8 mouse cellular contexts compared by ENCODE assay signal in the genomic region with DNA sequence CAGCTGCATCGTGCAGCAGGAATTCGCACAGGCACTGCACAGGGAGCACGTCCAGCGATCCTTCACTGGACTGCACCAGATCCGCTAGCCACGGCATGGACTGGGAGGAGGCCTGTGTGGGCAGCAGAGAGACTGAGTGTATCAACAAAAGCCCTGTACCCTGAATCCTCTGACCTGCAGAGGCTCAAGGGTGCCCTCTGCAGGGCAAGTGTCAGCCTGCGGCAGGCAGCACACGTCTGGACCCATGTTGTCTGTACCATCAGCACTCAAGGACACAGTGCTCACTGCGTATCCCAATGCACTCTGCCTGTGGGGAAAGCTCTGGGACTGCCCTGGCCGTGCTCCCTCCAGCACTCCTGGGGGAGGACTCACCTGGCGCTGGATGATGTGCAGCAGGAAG. TPM values are rescaled to one million over a fixed set of nuclear protein-coding genes. Genes with fewer than 3 reads are reported as not detected.
DNase-seq lines count a peak whose midpoint lies in the region; ATAC-seq and TF ChIP-seq lines count a peak whose summit lies in the region.

No protein-coding gene starts in this region.

- DNase-seq in heart, postnatal 0 days (ENCODE audit: low spot score), result no peak
- DNase-seq in heart, postnatal 36 days, result no peak
- peak; percentile 35 for DNase-seq in ovary, postnatal 36 days (ENCODE audit: low spot score)
- DNase-seq in ovary, postnatal 14 days (ENCODE audit: low spot score), result no peak
- DNase-seq in embryonic facial prominence, embryonic 11.5 days (ENCODE audit: low spot score), result peak; percentile 35
- peak; percentile 47 for DNase-seq in stomach, postnatal 0 days (ENCODE audit: low spot score)
- no peak for DNase-seq in right cerebral cortex, postnatal 4 days

- no peaks in the 10 kb centered on the region for H3K4me1 ChIP-seq in heart, postnatal 0 days (ENCODE audit: control insufficient read depth, insufficient read depth)
- H3K4me1 ChIP-seq in embryonic facial prominence, embryonic 11.5 days (ENCODE audit: control insufficient read depth, insufficient read depth, low read length), result no peaks in the 10 kb centered on the region
- no peaks in the 10 kb centered on the region for H3K4me1 ChIP-seq in stomach, postnatal 0 days (replicated peaks; ENCODE audit: control insufficient read depth, insufficient read depth)

- no peak for TF ChIP-seq EP300 in heart, postnatal 0 days (IDR thresholded peaks at IDR 0.05; ENCODE audit: low read depth)
- no peak for TF ChIP-seq EP300 in stomach, postnatal 0 days (optimal IDR thresholded peaks at IDR 0.05)

- H3K4me3 ChIP-seq in heart, postnatal 0 days (ENCODE audit: low read depth, low read length), result no peak overlapping the region
- no peak overlapping the region for H3K4me3 ChIP-seq in embryonic facial prominence, embryonic 11.5 days (ENCODE audit: low read depth, low read length)
- H3K4me3 ChIP-seq in stomach, postnatal 0 days (ENCODE audit: low read depth, low read length), result no peak overlapping the region

- H3K27me3 ChIP-seq in heart, postnatal 0 days (ENCODE audit: control insufficient read depth, insufficient read depth, low read length), result no peaks in the 10 kb centered on the region
- H3K27me3 ChIP-seq in embryonic facial prominence, embryonic 11.5 days (ENCODE audit: control insufficient read depth, insufficient read depth, low read length), result no peaks in the 10 kb centered on the region
- no peaks in the 10 kb centered on the region for H3K27me3 ChIP-seq in stomach, postnatal 0 days (ENCODE audit: control insufficient read depth, insufficient read depth, low read length)

- peak; percentile 43 for TF ChIP-seq CTCF in heart, postnatal 0 days (IDR thresholded peaks at IDR 0.05; ENCODE audit: low read depth)
- TF ChIP-seq CTCF in stomach, postnatal 0 days (IDR thresholded peaks at IDR 0.05; ENCODE audit: low read depth), result peak; percentile 69

- H3K36me3 ChIP-seq in heart, postnatal 0 days (replicated peaks; ENCODE audit: control insufficient read depth, insufficient read depth, low read length), result peaks cover 100% of the 10 kb centered on the region
- H3K36me3 ChIP-seq in embryonic facial prominence, embryonic 11.5 days (replicated peaks; ENCODE audit: control insufficient read depth, insufficient read depth, low read depth, low read length), result peaks cover 18% of the 10 kb centered on the region
- H3K36me3 ChIP-seq in stomach, postnatal 0 days (ENCODE audit: control insufficient read depth, insufficient read depth, low read length), result peaks cover 33% of the 10 kb centered on the region

- intact Hi-C loops in heart, postnatal 36 days (cut with DNase I), result no loop called here

- no peaks in the 10 kb centered on the region for H3K9me3 ChIP-seq in heart, postnatal 0 days (replicated peaks; ENCODE audit: control insufficient read depth, low read length)
- no peaks in the 10 kb centered on the region for H3K9me3 ChIP-seq in embryonic facial prominence, embryonic 11.5 days (replicated peaks; ENCODE audit: control insufficient read depth, low read length)
- no peaks in the 10 kb centered on the region for H3K9me3 ChIP-seq in stomach, postnatal 0 days (ENCODE audit: control insufficient read depth, low read length)

- H3K9ac ChIP-seq in heart, postnatal 0 days (replicated peaks; ENCODE audit: low read depth, low read length), result no peak overlapping the region
- H3K9ac ChIP-seq in embryonic facial prominence, embryonic 11.5 days (replicated peaks; ENCODE audit: low read length), result no peak overlapping the region
- H3K9ac ChIP-seq in stomach, postnatal 0 days (ENCODE audit: low read length), result no peak overlapping the region

- 75% methylated on average over 11 of the region's 11 CpGs for WGBS in heart, postnatal 0 days
- 75% methylated on average over 11 of the region's 11 CpGs for WGBS in embryonic facial prominence, embryonic 11.5 days
- 70% methylated on average over 11 of the region's 11 CpGs for WGBS in stomach, postnatal 0 days

- no peak for ATAC-seq in heart, postnatal 0 days (ENCODE audit: insufficient read depth, low read depth)
- no peak for ATAC-seq in embryonic facial prominence, embryonic 11.5 days (replicated peaks; ENCODE audit: insufficient number of reproducible peaks, low FRiP score, low TSS enrichment, low read depth)
- ATAC-seq in stomach, postnatal 0 days (ENCODE audit: low FRiP score, low TSS enrichment), result 0 out of 2 replicates have a peak, but pooled peaks have one; percentile 7
- no peak for ATAC-seq in frontal cortex, adult (ENCODE audit: low TSS enrichment)

- H3K4me2 ChIP-seq in heart, postnatal 0 days (ENCODE audit: low read depth, low read length), result no peak overlapping the region
- H3K4me2 ChIP-seq in embryonic facial prominence, embryonic 11.5 days (ENCODE audit: low read depth, low read length), result no peak overlapping the region
- H3K4me2 ChIP-seq in stomach, postnatal 0 days (replicated peaks; ENCODE audit: low read depth), result no peak overlapping the region

- no peak overlapping the region for H3K27ac ChIP-seq in heart, postnatal 0 days (ENCODE audit: low read depth)
- H3K27ac ChIP-seq in embryonic facial prominence, embryonic 11.5 days (replicated peaks; ENCODE audit: low read depth, low read length), result no peak overlapping the region
- no peak overlapping the region for H3K27ac ChIP-seq in stomach, postnatal 0 days (replicated peaks)

RNA-seq across cellular contexts. Expression of a gene that starts 11.2 kb away (rescaled TPM):
- 61.7 and 92.0 TPM in 2 replicates for total RNA-seq in heart, postnatal 0 days (2014; rRNA removed; ENCODE audit: low replicate concordance)
- 9.8 and 10.6 TPM in 2 replicates for polyA plus RNA-seq in heart, postnatal 0 days (2015; fragmentation: Nextera tagmentation; extraction: Ambion mirVana)
- 10 to 100 TPM; 40.4 to 42.7 TPM for total RNA-seq in heart, postnatal 36 days (2021)
- 21.2 and 26.2 TPM in 2 replicates for polyA plus RNA-seq in embryonic facial prominence, embryonic 11.5 days (2014; fragmentation: Nextera tagmentation; extraction: Ambion mirVana)
- polyA plus RNA-seq in stomach, postnatal 0 days (2015; fragmentation: Nextera tagmentation; extraction: Ambion mirVana), result 7.9 and 8.0 TPM in 2 replicates

RNA-seq across cellular contexts. Expression of a gene that starts 27.0 kb away (rescaled TPM):
- total RNA-seq in heart, postnatal 0 days (2014; rRNA removed; ENCODE audit: low replicate concordance), result 36.8 and 41.2 TPM in 2 replicates
- 15.6 and 16.7 TPM in 2 replicates for polyA plus RNA-seq in heart, postnatal 0 days (2015; fragmentation: Nextera tagmentation; extraction: Ambion mirVana)
- total RNA-seq in heart, postnatal 36 days (2021), result 10 to 100 TPM; 36.9 to 37.7 TPM
- 3.4 and 4.2 TPM in 2 replicates for polyA plus RNA-seq in embryonic facial prominence, embryonic 11.5 days (2014; fragmentation: Nextera tagmentation; extraction: Ambion mirVana)
- polyA plus RNA-seq in stomach, postnatal 0 days (2015; fragmentation: Nextera tagmentation; extraction: Ambion mirVana), result 19.4 TPM in 2 replicates

RNA-seq across cellular contexts. Expression of a gene that starts 28.2 kb away (rescaled TPM):
- 0.85 and 1.3 TPM in 2 replicates for total RNA-seq in heart, postnatal 0 days (2014; rRNA removed; ENCODE audit: low replicate concordance)
- 1.1 and 1.2 TPM in 2 replicates for polyA plus RNA-seq in heart, postnatal 0 days (2015; fragmentation: Nextera tagmentation; extraction: Ambion mirVana)
- total RNA-seq in heart, postnatal 36 days (2021), result 1 to 10 TPM; 2.4 to 2.8 TPM
- 5.7 and 6.4 TPM in 2 replicates for polyA plus RNA-seq in embryonic facial prominence, embryonic 11.5 days (2014; fragmentation: Nextera tagmentation; extraction: Ambion mirVana)
- polyA plus RNA-seq in stomach, postnatal 0 days (2015; fragmentation: Nextera tagmentation; extraction: Ambion mirVana), result 6.6 and 8.7 TPM in 2 replicates

RNA-seq across cellular contexts. Expression of a gene that starts 55.4 kb away (rescaled TPM):
- total RNA-seq in heart, postnatal 0 days (2014; rRNA removed; ENCODE audit: low replicate concordance), result 0.31 and 9.3 TPM in 2 replicates
- polyA plus RNA-seq in heart, postnatal 0 days (2015; fragmentation: Nextera tagmentation; extraction: Ambion mirVana), result 0.10 and 0.29 TPM in 2 replicates
- not detected for total RNA-seq in heart, postnatal 36 days (2021)
- polyA plus RNA-seq in embryonic facial prominence, embryonic 11.5 days (2014; fragmentation: Nextera tagmentation; extraction: Ambion mirVana), result 1.3 and 2.3 TPM in 2 replicates
- 72.0 and 84.3 TPM in 2 replicates for polyA plus RNA-seq in stomach, postnatal 0 days (2015; fragmentation: Nextera tagmentation; extraction: Ambion mirVana)

Comparison
In these comparisons a context has a peak if more than half of its experiments do, and no peak if none do; other contexts are left out.
1. DNase-seq: peak in ovary, postnatal 36 days (single experiment), embryonic facial prominence, embryonic 11.5 days (single experiment) and stomach, postnatal 0 days (single experiment); none in heart, postnatal 0 days (single experiment), heart, postnatal 36 days (0 of 2), ovary, postnatal 14 days (single experiment) and right cerebral cortex, postnatal 4 days (single experiment).